Mouse (Mus musculus): Measurements from ENCODE around the gene Gpr153. TPM values are rescaled to one million over a fixed set of nuclear protein-coding genes. Genes with fewer than 3 reads are reported as not detected.

The Gpr153 gene
- 1 to 10 TPM in 1 of 2 experiments, under 1 TPM in 1; 0.48 to 1.6 TPM for polyA plus RNA-seq (2017; shearing (Covaris generic))

DNA sequence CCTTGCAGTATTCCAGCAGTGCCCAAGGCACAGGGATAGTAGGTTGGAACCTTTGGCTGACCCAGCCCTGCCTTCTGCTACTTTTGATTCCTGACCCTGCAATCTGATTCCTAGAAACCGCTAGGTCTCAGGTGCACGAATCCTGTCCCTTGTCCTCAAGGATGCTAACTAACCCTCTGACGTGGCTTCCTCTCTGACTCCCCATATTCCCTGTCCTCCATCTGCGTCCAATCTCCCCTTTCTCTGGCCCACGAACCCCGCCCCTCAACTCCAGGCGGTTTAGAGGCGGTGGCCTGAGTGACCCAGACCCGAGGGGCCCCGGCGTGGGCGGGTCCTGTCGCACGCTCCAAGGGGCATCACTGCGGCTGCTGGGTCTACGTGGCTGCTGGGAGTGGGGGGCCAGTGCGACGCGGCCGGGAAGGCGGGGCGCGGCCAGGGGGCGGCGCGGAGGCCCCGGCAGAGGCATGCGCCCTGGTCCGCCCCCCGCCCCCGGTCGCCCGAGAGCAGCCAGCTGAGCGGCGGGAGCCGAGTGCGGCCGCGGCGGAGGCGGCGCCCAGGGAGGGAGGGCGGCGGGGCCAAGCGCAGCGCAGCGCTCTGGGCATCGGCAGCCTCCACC is at the start of gene Gpr153:
Gene Gpr153, plus strand, starts transcription at position 612 of the 616 bp plus-strand sequence.

DNA sequence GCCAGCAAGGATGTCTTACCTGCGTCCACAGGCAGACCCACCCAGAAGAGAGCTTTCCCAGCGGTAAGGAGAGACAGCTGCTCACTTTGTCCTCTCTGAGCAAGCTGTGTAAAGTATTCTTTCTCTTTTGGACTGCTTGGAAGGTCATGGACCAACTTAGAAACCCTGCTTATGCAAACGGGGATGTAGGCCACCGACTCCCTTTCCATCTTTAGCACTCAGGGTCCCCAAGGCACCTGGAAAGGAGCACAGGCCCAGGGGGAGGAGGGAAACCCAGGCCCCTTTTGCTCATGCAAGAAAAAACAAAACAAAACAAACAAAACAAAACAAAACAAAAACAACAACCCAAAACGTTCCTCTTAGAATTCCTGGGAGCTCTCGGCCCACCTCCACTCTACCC is 17.5 kb downstream of the Gpr153 start, which contains the start of gene Hes3:
Gene Hes3, minus strand, starts transcription at position 101 of the 400 bp plus-strand sequence.

DNA sequence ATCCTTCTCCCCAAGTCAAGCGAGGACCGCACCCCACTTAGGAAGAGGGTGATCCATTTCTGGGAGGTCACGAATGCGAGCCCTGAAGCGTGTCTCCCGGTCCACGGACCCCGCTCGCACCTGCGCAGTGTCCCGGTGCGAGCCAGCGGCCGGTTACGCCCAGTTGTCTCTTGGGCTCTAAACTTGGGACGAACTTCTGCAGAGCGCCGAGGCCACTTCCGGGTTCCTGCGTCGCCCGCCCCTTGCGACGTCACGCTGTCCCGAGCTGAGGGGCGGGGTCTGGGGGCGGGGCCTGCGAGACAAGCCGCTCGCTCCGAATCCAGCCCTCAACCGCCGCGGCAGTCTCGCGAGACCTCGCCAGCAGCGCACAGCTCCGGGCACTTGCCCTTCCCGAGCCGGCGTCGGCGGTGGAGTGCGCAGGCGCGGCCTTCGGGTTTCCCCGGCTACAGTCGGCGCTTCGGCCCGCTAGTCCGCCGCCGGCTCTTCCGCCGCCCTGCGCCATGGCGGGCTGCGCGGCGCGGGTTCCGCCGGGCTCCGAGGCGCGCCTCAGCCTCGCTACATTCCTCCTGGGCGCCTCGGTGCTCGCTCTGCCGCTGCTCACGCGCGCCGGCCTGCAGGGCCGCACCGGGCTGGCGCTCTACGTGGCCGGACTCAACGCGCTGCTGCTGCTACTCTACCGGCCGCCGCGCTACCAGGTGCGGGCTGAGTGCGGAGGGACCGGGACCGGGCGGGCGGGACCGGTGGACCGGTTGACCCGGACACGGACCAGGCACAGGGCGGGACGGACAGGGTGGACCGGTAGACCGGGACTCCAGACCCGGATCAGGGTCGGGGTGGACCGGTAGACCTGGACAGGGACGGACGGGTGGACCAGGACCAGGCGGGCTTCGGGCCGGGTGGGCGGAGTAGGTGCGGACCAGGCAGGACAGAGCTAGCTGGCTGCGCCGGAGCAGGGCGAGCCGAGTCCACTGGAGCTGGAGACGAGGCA is 23.1 kb downstream of the Gpr153 start, which contains the start of gene Icmt:
Gene Icmt, plus strand, starts transcription at position 354 of the 988 bp plus-strand sequence.

DNA sequence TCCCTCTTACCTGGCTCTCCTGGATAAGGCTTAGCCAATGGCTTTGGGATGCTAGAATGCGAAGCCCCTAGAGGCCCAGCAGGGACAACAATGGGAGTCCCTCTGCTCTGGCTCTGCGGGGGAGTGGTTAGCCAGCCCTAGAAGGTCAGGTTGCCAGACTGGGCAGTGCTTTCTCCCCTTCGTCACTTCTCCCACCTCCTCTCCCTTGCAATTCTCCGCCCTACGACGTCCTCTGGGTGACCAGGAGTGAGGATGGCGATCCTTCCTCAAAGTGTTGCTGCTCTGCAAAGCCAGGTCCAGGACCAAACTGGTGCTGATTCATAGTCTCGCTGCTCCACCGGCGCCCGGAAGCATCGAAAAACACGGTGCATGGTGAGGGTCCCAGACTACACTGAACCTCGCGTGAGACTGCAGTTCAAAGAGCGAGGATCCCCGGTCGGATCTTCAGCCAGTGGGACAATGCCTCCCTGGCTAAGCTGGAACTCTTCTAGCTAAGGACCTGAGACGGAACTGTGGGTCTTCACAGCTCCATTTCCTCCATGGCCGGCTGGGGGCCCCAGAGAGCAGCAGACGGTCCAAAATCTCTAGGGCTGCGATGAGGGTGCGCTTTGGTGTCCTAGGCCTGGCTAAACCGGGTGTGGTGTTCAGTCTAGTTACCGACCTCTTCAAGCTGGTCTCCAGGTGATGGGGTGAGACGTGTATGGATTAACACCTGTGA is 44.6 kb downstream of the Gpr153 start, which contains the start of gene Rnf207:
Gene Rnf207, minus strand, starts transcription at position 477 of the 718 bp plus-strand sequence.

DNA sequence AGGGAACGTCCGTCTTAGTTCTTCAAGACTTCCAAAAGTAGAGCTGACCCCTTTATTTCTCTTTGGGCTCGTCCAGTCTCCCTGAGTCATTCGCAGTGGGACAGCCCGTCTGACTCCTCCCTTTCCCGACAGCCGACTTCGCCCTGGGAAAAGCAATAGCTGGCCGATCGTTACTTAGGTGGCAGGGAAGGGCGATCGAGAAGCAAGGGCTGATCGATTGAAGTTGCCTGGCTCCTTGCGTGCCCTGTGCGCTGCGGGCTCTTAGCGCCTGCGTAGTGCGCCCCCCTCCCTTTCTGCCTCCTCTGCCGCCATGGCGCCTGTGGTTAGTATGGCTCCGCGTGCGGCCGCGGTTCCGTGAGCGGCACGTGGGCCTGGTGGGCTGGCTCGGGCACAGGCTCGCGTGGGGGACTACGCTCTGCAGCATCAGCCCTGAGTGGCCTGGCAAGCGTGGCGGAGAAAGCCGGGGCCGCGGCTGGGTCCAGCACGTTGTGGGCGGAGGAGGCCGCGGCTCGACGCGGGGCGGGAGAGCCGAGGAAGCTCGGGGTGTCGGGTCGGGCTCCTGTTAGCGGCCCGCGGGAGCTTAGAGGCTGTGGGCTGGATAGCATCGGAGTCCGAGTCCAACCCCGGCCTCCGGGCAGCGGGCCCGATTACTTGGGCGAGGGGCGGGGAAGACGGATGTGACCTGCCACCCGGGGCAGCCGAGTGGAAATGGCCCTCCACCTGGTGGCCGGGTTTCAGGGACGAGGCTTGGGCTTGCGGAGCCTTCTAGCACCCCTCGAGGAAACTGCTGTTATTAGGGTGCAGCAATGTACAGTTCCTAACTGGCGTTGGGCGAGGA is 51.8 kb downstream of the Gpr153 start, which contains the start of gene Rpl22:
Gene Rpl22, plus strand, starts transcription at position 169 of the 838 bp plus-strand sequence.

Other genes with a start within 250 kb of the Gpr153 start
- 10 to 100 TPM; 33.0 to 42.6 TPM for gene Zbtb48, start 246.6 kb upstream of the Gpr153 start, polyA plus RNA-seq (2017; shearing (Covaris generic))
- gene Tas1r1, start 235.7 kb upstream of the Gpr153 start, polyA plus RNA-seq (2017; shearing (Covaris generic)), result under 1 TPM in 1 of 2 experiments, not detected in 1; 0.45 TPM
- gene Nol9, start 234.9 kb upstream of the Gpr153 start, polyA plus RNA-seq (2017; shearing (Covaris generic)), result 10 to 100 TPM; 41.1 to 56.9 TPM
- 1 to 10 TPM; 6.4 to 8.3 TPM for gene Plekhg5, start 201.7 kb upstream of the Gpr153 start, polyA plus RNA-seq (2017; shearing (Covaris generic))
- 100 to 1,000 TPM; 148 to 160 TPM for gene Tnfrsf25, start 158.3 kb upstream of the Gpr153 start, polyA plus RNA-seq (2017; shearing (Covaris generic))
- 10 to 100 TPM; 30.5 to 31.0 TPM for gene Espn, start 121.9 kb upstream of the Gpr153 start, polyA plus RNA-seq (2017; shearing (Covaris generic))
- not detected for gene Hes2, start 115.4 kb upstream of the Gpr153 start, polyA plus RNA-seq (2017; shearing (Covaris generic))
- gene Acot7, start 96.1 kb upstream of the Gpr153 start, polyA plus RNA-seq (2017; shearing (Covaris generic)), result 100 to 1,000 TPM in 1 of 2 experiments, 10 to 100 TPM in 1; 71.4 to 130 TPM
- 1 to 10 TPM in 1 of 2 experiments, under 1 TPM in 1; 0.25 to 2.8 TPM for gene Hes3, start 17.4 kb downstream of the Gpr153 start, polyA plus RNA-seq (2017; shearing (Covaris generic))
- gene Icmt, start 23.0 kb downstream of the Gpr153 start, polyA plus RNA-seq (2017; shearing (Covaris generic)), result 10 to 100 TPM; 22.3 to 26.2 TPM
- 1 to 10 TPM in 1 of 2 experiments, under 1 TPM in 1; 0.54 to 5.7 TPM for gene Rnf207, start 44.8 kb downstream of the Gpr153 start, polyA plus RNA-seq (2017; shearing (Covaris generic))
- 100 to 1,000 TPM; 369 to 432 TPM for gene Rpl22, start 51.5 kb downstream of the Gpr153 start, polyA plus RNA-seq (2017; shearing (Covaris generic))
- gene Chd5, start 64.4 kb downstream of the Gpr153 start, polyA plus RNA-seq (2017; shearing (Covaris generic)), result under 1 TPM; 0.05 to 0.18 TPM
- 1 to 10 TPM; 1.2 to 1.3 TPM for gene Nphp4, start 202.5 kb downstream of the Gpr153 start, polyA plus RNA-seq (2017; shearing (Covaris generic))
- 100 to 1,000 TPM in 1 of 2 experiments, 10 to 100 TPM in 1; 96.1 to 134 TPM for gene Kcnab2, start 203.6 kb downstream of the Gpr153 start, polyA plus RNA-seq (2017; shearing (Covaris generic))